Mouse (Mus musculus): ENCODE data around the gene Anapc2.

DNA sequence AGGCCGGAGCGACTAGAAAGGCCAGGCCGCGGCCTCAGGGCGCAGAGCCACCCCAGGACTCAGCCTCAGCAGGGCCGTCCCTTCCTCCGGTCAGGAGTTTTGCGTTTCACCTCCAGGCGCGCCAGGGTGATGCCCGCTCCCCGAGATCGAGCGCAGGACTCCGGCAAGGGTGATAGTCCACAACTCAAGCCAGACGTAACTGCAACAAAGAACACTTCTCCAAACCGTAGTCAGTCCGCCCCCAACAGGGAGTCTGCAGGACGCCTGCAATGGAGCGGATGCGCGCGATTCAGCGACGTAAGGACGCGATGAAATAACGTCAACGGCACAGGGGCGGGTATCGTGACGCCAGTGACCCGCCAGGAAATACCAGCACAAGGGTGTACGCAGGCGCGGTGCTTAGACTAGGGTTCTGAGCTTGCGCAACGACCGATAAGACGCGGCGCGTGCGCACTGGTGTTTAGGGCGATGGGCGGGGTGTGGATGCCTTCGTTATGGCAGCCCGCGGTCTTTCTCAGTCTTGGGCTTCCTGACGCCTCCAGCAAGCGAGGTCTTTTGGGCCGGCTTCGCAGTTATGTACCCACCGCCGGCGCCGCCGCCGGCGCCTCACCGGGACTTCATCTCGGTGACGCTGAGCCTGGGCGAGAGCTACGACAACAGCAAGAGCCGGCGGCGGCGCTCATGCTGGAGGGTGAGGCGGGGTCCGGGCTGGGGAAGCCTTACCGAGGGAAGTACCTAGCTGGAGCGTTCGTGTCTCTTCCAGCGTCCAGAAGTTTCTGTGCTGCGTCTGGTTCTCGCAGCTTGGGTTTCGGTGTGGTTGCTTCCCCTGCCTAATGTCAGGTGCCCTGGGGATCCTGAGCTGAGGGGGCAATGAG is 60.2 kb downstream of the Anapc2 start, which contains the start of gene Man1b1:
- TF ChIP-seq CTCF (IDR thresholded peaks at IDR 0.05; ENCODE audit: control insufficient read depth, insufficient read depth, insufficient replicate concordance, low read depth, low read length) (no peak), POLR2A (IDR thresholded peaks at IDR 0.05; ENCODE audit: control insufficient read depth, low read depth, low read length) (peak; percentile 96)

All from testis, adult 2 months (tissue).